Mouse (Mus musculus) c-Kit-positive CD71-positive TER-119-negative erythroid progenitor cells, embryonic 14.5 days (primary cell): ENCODE data around the gene Slc1a5.

Experiments
- DNase-seq: peaks from one replicate; pipeline ENCODE4 v3.0.0-alpha.2; 2013; ENCODE audit warnings: low read depth

Gene Slc1a5

DNA sequence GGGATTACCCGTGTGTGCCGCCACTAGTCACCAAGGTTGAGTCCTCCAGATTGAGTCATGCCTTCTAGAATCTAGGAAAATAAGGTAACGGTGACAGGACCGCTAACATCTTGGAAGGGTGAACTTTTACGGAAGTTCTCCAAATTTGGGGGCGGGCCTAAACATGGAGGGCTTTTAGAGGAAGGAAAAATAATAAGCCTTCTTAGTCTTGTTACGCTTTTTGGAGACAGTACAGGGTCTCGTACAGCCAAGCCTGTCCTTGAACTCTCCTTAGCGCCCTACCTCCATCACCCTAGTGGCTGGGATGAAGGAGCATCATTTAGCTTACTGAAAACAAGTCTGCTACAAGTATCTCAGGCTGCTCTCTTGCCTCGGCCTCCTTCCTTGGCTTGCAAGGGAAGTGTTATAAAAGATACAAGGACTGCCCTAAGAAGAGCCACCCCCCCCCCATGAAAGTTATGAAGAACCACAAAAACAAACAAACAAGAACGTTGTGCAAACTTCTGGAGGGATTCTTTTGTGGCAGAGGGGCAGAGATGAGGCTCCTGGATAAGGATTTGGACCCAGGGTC lies 1.5 kb downstream of the Slc1a5 start:
- peak; percentile 30 for DNase-seq

DNA sequence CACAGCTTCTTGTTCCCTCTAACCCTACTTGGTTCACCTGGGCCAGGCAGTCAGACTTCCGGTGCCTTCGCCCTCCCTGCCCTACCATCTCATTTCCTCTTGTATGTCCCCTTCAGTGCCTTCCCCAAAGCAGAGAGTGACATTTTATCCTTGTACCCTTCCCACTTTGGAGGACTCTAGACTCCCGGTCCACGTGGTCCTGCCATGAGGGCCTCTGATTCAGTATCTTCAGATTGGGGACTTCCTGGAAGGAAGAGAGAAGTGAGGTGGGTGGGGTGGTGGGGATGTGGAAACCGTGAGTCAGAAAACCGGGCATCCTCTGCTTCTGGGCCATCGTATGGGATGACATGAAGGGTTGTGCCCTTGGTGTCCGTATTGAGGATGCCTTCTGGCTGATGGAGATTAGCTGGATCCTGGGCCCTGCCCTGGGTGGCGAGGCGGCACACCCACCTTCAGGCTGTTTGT lies 2.1 kb downstream of the Slc1a5 start:
- peak; percentile 77 for DNase-seq

DNA sequence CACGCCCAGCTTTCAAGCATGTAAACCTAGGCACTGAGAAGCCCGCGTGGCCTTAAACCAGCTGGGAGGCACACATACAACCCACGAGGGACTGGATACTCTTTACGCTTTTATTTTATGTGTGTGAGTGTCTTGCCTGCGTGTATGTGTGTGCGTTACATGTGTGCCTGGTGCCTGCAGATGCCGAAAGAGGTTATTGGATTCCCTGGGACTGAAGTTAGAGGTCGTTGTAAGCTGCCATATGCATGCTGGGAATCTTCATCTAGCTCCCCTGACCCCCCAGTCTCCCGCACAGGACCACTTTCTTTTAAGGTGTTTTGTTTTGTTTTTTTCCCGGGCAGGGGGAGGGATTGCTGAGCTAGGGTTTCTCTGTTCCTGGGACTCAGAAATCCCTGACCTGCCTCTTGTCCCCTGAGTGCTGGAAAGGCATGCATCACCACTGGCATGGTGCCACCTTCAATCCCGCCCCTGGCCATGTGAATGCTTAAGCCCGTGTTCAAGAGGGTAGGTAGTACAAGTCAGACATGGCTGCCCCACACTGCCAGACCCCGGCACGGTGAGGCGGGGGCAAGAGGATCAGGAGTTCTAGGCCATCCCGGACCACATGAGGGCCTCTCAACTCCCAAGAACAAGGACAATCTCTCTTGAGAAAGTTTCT lies 2.7 kb downstream of the Slc1a5 start:
- DNase-seq: no peak

DNA sequence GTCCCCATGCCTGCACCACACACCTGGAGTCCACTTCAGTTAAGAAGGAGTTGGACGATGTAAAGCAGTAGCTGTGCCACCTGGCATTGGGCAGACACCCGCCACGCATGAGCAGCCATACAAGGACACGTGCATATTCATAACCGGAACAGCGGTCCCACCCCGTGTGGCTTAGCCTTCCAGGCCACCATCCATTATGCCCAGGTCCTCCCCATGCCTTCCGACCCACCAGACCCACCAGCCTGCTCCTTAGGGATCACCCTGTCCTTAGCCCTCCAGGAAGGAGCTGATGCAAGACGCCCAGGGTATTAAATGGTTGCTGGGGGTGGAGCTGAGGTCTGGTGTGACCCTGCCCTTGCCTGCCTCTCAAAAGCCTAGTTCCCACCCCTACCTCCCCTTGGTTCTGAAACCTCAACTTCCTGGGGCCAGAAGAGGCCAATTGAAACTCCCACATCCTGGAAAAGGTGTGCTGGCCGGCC lies 3.4 kb downstream of the Slc1a5 start:
- DNase-seq: no peak

- no peak for DNase-seq
These were observed 4.5 kb downstream of the Slc1a5 start for GRCm38 (mm10) chr7:16785541-16786083.

- no peak for DNase-seq
These were observed 11.2 kb downstream of the Slc1a5 start for GRCm38 (mm10) chr7:16792316-16792715.

DNA sequence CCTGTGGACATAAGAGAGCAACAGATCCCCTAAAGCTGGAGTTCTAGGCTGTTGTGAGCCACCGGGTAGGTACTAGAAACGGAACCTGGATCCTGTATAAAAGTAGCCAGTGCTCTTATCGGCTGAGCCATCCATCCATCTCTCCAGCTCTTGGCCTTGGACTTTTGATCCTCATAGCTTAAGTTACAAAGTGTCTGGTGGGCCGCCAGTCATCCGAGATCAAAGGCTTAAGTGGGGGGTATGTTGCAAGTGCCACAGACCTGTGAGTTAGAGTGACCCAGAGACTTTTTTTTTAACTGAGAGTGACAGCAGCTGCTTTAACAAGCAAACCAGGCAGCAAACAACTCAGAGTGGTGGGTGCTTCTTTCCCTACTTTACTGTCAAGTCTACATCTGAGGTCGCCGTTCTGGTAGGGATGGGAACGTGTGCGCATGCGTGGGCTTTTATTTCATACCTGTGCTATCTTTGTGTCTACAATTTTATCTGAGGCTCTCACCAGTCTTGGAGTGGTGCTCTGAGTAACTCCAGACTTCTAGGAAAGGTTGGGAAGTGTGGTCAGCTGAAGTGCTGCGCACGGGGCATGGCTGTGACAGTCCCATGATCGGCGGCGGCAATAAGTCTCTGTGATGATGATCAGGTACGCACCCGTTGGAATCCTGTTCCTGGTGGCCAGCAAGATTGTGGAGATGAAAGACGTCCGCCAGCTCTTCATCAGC lies 12.0 kb downstream of the Slc1a5 start:
- DNase-seq: no peak

DNA sequence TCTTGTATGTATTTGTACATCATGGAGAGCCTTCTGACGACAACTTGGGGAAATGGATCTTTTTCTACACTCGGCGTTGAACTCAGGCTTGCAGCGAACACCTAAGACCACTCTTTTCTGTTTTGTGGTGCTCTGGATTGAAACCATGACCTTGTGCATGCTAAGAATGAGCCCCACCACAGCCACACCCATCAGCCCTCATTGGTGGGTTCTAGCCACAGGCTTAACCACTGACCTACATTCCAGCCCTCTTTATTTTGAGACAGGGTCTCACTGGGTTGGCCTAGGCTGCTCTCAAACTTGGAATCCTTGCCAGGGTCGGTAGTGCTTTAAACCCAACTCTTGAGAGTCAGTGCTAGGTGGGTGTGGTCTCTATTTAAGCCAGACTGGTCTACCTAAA lies 13.7 kb downstream of the Slc1a5 start:
- no peak for DNase-seq

- no peak for DNase-seq
These were observed 23.4 kb downstream of the Slc1a5 start for GRCm38 (mm10) chr7:16804409-16805028.

GRCm38 (mm10) chr7:16807936-16808335 lies 26.8 kb downstream of the Slc1a5 start:
- DNase-seq: no peak

- no peak for DNase-seq
These were observed 27.5 kb downstream of the Slc1a5 start for GRCm38 (mm10) chr7:16808647-16809046.

GRCm38 (mm10) chr7:16809739-16810138 lies 28.6 kb downstream of the Slc1a5 start:
- DNase-seq: peak; percentile 71

GRCm38 (mm10) chr7:16810399-16810919 lies 29.3 kb downstream of the Slc1a5 start:
- no peak for DNase-seq

GRCm38 (mm10) chr7:16810920-16811648 lies 29.9 kb downstream of the Slc1a5 start:
- no peak for DNase-seq

DNA sequence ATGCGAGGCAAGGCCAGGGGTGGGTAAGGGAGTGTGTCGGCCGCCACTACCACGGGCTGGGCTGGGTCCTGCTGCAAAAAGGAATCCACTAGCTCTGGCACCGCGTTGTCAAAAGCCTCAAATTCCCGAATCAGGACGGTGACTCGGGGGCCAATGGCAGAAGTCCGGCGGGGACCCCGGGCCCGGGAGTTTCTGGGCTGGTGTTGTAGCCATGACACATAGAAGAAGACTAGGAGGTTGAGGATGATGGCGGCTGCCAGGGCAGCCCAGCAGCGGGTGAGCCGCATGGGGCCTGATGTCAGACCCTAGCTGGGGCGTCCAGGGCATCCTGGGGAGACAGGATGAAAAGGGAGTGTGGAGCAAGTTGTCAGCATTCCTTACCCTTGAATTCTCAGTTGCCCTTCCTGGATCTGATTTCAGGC lies 30.5 kb downstream of the Slc1a5 start:
- no peak for DNase-seq

DNA sequence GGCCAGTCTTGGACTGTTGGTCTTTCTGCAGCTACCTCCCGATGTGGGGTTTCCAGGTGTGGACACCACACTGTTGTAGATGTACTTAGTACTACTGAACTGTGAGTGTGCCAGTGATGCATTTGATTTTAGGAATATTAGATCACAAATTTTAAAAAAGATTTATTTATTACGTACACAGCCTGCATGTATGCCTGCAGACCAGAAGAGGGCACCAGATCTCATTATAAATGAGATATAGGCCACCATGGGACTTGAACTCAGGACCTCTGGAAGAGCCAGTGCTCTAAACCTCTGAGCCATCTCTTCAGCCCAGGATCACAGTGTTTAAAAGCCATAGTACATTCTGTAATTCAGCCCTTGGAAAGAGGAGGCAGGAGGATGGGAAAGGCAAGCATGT lies 31.4 kb downstream of the Slc1a5 start:
- DNase-seq: no peak

DNA sequence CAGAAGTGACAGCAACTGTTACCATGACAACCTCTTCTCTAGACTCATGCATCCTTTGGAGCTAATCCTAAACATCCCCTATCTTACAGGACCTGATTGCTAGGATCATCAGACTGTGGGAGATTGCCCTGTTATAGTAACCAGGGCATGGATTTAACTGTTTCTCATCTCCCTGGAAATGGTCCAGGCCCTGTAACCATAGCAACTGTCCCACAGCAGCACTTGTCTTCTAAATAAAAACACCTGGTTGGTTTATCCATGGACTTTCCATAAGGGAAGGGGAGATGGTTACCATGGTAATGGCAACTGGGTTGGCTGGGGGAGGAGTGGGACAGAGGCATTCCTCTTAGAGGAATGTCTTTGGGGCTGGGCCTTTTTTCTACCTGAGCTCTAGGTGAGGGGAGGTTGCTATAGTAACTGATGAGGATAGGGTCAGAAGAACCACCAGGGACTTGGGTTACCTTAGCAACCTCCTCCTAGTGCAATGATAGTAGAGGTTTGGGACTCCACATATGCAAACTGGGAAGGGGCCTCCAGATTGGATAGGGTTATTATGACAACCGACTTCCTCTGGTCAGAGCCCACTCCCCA lies 34.3 kb downstream of the Slc1a5 start, which contains the start of gene Strn4:
TSS of gene Strn4 (plus strand) at position 539 of the 591 bp plus-strand sequence.
- DNase-seq: no peak

GRCm38 (mm10) chr7:16816078-16816474 lies 34.9 kb downstream of the Slc1a5 start:
- DNase-seq: peak; percentile 56

DNA sequence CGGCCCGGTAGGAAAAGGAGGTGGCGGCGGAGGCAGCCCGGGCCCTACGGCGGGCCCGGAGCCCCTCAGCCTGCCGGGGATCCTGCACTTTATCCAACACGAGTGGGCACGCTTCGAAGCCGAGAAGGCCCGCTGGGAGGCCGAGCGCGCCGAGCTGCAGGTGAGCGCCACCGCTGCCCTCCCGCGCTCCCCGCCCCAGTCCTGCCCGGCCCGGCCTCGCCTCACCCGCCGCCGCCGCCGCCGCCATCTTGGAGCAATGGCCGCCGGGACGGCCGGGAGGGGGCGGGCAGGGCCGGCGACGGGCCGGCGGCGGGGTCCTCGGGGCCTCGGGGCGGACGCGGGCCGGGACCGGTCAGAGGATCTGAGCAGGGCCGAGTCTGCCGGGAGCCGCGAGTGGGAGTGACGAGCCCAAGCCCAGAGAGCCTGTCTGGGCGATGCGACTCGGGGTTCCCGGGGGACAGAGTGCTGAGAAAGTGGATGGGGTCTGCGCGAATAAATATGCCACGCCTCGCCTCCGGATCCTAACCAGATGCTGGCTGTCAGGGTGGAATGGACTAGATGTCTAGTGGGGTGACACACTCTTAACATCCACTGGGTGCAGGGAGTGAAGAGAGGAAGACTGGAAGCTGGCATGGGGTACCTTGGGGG lies 35.5 kb downstream of the Slc1a5 start, which contains the start of gene Fkrp:
TSS of gene Fkrp (minus strand) at position 258 of the 648 bp plus-strand sequence.
- no peak for DNase-seq

- no peak for DNase-seq
These were observed 36.6 kb downstream of the Slc1a5 start for GRCm38 (mm10) chr7:16817693-16818092.
